Comparison of ENCODE assay signal across 8 mouse cellular contexts in the genomic region with DNA sequence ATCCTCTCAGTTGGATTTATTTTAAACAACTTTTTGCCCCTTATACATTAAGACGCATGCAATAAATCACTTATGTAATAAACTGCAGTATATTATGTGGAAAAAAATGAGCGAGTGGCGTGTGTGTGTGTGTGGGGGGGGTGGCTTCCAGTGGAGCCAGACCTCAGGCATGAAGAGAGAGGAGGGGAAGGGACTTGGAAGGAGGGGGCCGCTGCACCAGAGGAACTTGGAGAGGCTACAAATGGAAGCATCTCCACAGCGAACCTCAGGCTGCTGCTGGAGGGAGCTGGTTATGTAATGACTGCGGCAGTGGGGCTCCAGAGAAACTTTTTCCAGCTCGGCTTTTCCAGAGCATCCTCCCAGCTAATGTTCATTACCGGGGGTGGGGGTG.
DNase-seq lines count a peak whose midpoint lies in the region; ATAC-seq and TF ChIP-seq lines count a peak whose summit lies in the region.

No protein-coding gene starts in this region.

- peak overlapping the region; percentile 54 for H3K4me2 ChIP-seq in intestine, embryonic 14.5 days (ENCODE audit: low read length)
- H3K4me2 ChIP-seq in midbrain, postnatal 0 days (ENCODE audit: low read depth, low read length, poor library complexity, severe bottlenecking): peak overlapping the region; percentile 57

- peak; percentile 61 for ATAC-seq in intestine, embryonic 14.5 days (replicated peaks; ENCODE audit: low FRiP score, low TSS enrichment, low read depth)
- ATAC-seq in midbrain, postnatal 0 days (ENCODE audit: low FRiP score): no peak
- no peak for ATAC-seq in activated CD4-positive, CD25-positive, alpha-beta regulatory T cell, adult 4 months

- H3K9me3 ChIP-seq in intestine, embryonic 14.5 days (ENCODE audit: control insufficient read depth, low read length): no peaks in the 10 kb centered on the region
- no peaks in the 10 kb centered on the region for H3K9me3 ChIP-seq in midbrain, postnatal 0 days (ENCODE audit: low read length)

- DNase-seq in cerebellum, adult 11-12 months: peak; percentile 54
- no peak for DNase-seq in cerebellum, postnatal 10 days
- peak; percentile 67 for DNase-seq in right cerebral cortex, adult 18-20 months
- DNase-seq in right cerebral cortex, postnatal 4 days: no peak
- DNase-seq in intestine, embryonic 14.5 days (ENCODE audit: low spot score): peak; percentile 69
- peak; percentile 47 for DNase-seq in midbrain, postnatal 0 days (ENCODE audit: low spot score)
- no peak for DNase-seq in urinary bladder, adult 2 months (ENCODE audit: low spot score)

- no peaks in the 10 kb centered on the region for H3K27me3 ChIP-seq in intestine, embryonic 14.5 days (replicated peaks; ENCODE audit: control insufficient read depth, insufficient read depth, low read length)
- peaks cover 9% of the 10 kb centered on the region; the same call in 1 of the 2 replicates for H3K27me3 ChIP-seq in midbrain, postnatal 0 days (ENCODE audit: insufficient read depth, low read length)

- WGBS in intestine, embryonic 14.5 days: 7% methylated on average over 8 of the region's 8 CpGs
- WGBS in midbrain, postnatal 0 days: 8% methylated on average over 8 of the region's 8 CpGs

- H3K36me3 ChIP-seq in intestine, embryonic 14.5 days (ENCODE audit: control insufficient read depth, insufficient read depth, low read length): no peaks in the 10 kb centered on the region
- H3K36me3 ChIP-seq in midbrain, postnatal 0 days (ENCODE audit: insufficient read depth, low read length): no peaks in the 10 kb centered on the region

- H3K27ac ChIP-seq in intestine, embryonic 14.5 days (ENCODE audit: low read depth): peak overlapping the region; percentile 51; the same call in 1 of the 2 replicates
- no peak overlapping the region for H3K27ac ChIP-seq in midbrain, postnatal 0 days (ENCODE audit: low read depth, low read length)

- peak overlapping the region; percentile 23; the same call in 1 of the 2 replicates for H3K4me3 ChIP-seq in intestine, embryonic 14.5 days (ENCODE audit: low read depth, low read length)
- H3K4me3 ChIP-seq in midbrain, postnatal 0 days (ENCODE audit: low read depth, low read length): no peak overlapping the region

- peaks cover 19% of the 10 kb centered on the region; the same call in 1 of the 2 replicates for H3K4me1 ChIP-seq in intestine, embryonic 14.5 days (replicated peaks; ENCODE audit: control insufficient read depth, insufficient read depth, low read length)
- H3K4me1 ChIP-seq in midbrain, postnatal 0 days (ENCODE audit: insufficient read depth, low read length): peaks cover 9% of the 10 kb centered on the region; the same call in 1 of the 2 replicates

- TF ChIP-seq CTCF in midbrain, postnatal 0 days (IDR thresholded peaks at IDR 0.05): no peak

- no peak overlapping the region for H3K9ac ChIP-seq in intestine, embryonic 14.5 days (ENCODE audit: low read length)
- H3K9ac ChIP-seq in midbrain, postnatal 0 days (replicated peaks; ENCODE audit: low read length, poor library complexity, severe bottlenecking): no peak overlapping the region

Comparison
In these comparisons a context has a peak if more than half of its experiments do, and no peak if none do; other contexts are left out.
1. DNase-seq: peak in cerebellum, adult 11-12 months (single experiment), right cerebral cortex, adult 18-20 months (single experiment), intestine, embryonic 14.5 days (single experiment) and midbrain, postnatal 0 days (single experiment); none in cerebellum, postnatal 10 days (0 of 2), right cerebral cortex, postnatal 4 days (single experiment) and urinary bladder, adult 2 months (single experiment).